Mouse (Mus musculus): ENCODE results near the gene Olfr259. TPM values are rescaled to one million over a fixed set of nuclear protein-coding genes. Genes with fewer than 3 reads are reported as not detected.

Gene Olfr259
- not detected in 2 replicates for polyA plus RNA-seq (2016; fragmentation: Nextera tagmentation; extraction: Ambion mirVana)

GRCm38 (mm10) chr2:87114467-87114866 lies at the start of gene Olfr259:
Gene Olfr259 (minus strand): TSS chr2:87114567.
- no peaks in the 10 kb centered on the region for H3K4me1 ChIP-seq
- H3K27me3 ChIP-seq (replicated peaks; ENCODE audit: low read depth, poor library complexity, severe bottlenecking) = no peaks in the 10 kb centered on the region
- H3K36me3 ChIP-seq (replicated peaks) = no peaks in the 10 kb centered on the region
- DNase-seq (ENCODE audit: low spot score) = no peak
- no peaks in the 10 kb centered on the region for H3K9me3 ChIP-seq
- H3K4me3 ChIP-seq = no peak within 1 kb of the TSS
- no peak within 1 kb of the TSS for H3K27ac ChIP-seq (replicated peaks)

DNA sequence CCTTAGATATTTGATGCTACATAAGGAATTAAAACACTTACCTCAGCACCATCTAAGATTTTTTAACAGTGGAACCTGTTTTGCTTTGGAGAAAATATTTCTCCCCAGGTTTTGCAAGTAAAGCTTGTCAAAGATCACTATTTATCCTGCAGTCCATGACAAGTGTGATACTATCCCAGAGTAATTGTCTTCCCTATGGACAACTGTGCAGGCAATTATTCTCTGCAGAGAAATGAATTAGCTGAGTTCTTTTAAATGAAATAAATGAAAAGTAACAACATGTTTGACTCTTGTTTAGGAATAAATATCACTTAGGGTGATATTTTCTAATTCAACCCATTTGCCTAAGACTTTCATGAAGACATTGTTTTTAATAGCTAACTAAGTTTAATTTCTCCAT lies 38.2 kb upstream of the Olfr259 start, which contains the start of gene Olfr1111:
Gene Olfr1111 (minus strand): TSS at position 101 of the 400 bp plus-strand sequence.
- no peak within 1 kb of the TSS for H3K27ac ChIP-seq (replicated peaks)
- H3K4me1 ChIP-seq = no peaks in the 10 kb centered on the region
- no peak for DNase-seq (ENCODE audit: low spot score)
- no peaks in the 10 kb centered on the region for H3K27me3 ChIP-seq (replicated peaks; ENCODE audit: low read depth, poor library complexity, severe bottlenecking)
- no peaks in the 10 kb centered on the region for H3K9me3 ChIP-seq
- no peaks in the 10 kb centered on the region for H3K36me3 ChIP-seq (replicated peaks)
- H3K4me3 ChIP-seq = no peak within 1 kb of the TSS

DNA sequence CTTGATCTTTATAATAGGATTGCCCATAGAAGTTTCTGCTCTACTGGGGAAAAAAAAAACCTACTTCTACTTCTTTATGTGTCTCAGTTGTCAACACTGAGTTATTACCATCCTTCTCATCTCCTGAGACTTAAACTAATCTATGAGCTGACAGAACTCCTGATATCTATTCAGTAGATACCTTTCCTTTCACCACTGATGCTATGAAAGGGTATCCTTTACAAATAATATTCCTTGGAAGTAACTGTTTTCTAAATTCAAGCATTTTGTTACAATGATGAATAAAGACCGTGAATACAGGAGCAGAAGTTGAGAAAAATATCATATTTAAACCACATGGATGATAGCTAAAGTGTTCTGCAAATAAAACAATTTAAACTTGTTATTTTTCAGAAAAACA lies 25.8 kb upstream of the Olfr259 start, which contains the start of gene Olfr1110:
Gene Olfr1110 (minus strand): TSS at position 101 of the 400 bp plus-strand sequence.
- 89% methylated on average over 1 of the region's 1 CpGs for WGBS
- Histone ChIP-seq H3K9me3 (no peaks in the 10 kb centered on the region), H3K27ac (replicated peaks) (no peak within 1 kb of the TSS), H3K4me3 (no peak within 1 kb of the TSS), H3K27me3 (replicated peaks; ENCODE audit: low read depth, poor library complexity, severe bottlenecking) (no peaks in the 10 kb centered on the region), H3K4me1 (no peaks in the 10 kb centered on the region), H3K36me3 (replicated peaks) (no peaks in the 10 kb centered on the region)
- no peak for DNase-seq (ENCODE audit: low spot score)

- Histone ChIP-seq H3K27me3 (replicated peaks; ENCODE audit: low read depth, poor library complexity, severe bottlenecking) (no peaks in the 10 kb centered on the region), H3K27ac (replicated peaks) (no peak within 1 kb of the TSS), H3K4me3 (no peak within 1 kb of the TSS), H3K36me3 (replicated peaks) (no peaks in the 10 kb centered on the region), H3K9me3 (no peaks in the 10 kb centered on the region), H3K4me1 (no peaks in the 10 kb centered on the region)
- WGBS = 73% methylated on average over 1 of the region's 1 CpGs
- no peak for DNase-seq (ENCODE audit: low spot score)
Measured at GRCm38 (mm10) chr2:87095908-87096307, 18.5 kb downstream of the Olfr259 start, which contains the start of gene Olfr1109. Gene Olfr1109 (minus strand): TSS chr2:87096008.

- Histone ChIP-seq H3K9me3 (no peaks in the 10 kb centered on the region), H3K36me3 (replicated peaks) (no peaks in the 10 kb centered on the region), H3K4me3 (no peak within 1 kb of the TSS), H3K4me1 (no peaks in the 10 kb centered on the region), H3K27ac (replicated peaks) (no peak within 1 kb of the TSS), H3K27me3 (replicated peaks; ENCODE audit: low read depth, poor library complexity, severe bottlenecking) (no peaks in the 10 kb centered on the region)
- no peak for DNase-seq (ENCODE audit: low spot score)
- WGBS = 85% methylated on average over 1 of the region's 1 CpGs
Measured at GRCm38 (mm10) chr2:87075717-87076116, 38.6 kb downstream of the Olfr259 start, which contains the start of gene Olfr1107. Gene Olfr1107 (minus strand): TSS chr2:87075817.

Other genes starting within 250 kb of the Olfr259 start
- not detected in 2 replicates for gene Gm13723, start 239.8 kb downstream of the Olfr259 start, polyA plus RNA-seq (2016; fragmentation: Nextera tagmentation; extraction: Ambion mirVana)
- not detected in 2 replicates for gene Olfr1097, start 222.4 kb downstream of the Olfr259 start, polyA plus RNA-seq (2016; fragmentation: Nextera tagmentation; extraction: Ambion mirVana)
- not detected in 2 replicates for gene Olfr1098, start 190.0 kb downstream of the Olfr259 start, polyA plus RNA-seq (2016; fragmentation: Nextera tagmentation; extraction: Ambion mirVana)
- not detected in 2 replicates for gene Olfr1099, start 153.9 kb downstream of the Olfr259 start, polyA plus RNA-seq (2016; fragmentation: Nextera tagmentation; extraction: Ambion mirVana)
- gene Olfr1100, start 134.6 kb downstream of the Olfr259 start, polyA plus RNA-seq (2016; fragmentation: Nextera tagmentation; extraction: Ambion mirVana) = not detected in 2 replicates
- not detected in 2 replicates for gene Olfr1101, start 123.3 kb downstream of the Olfr259 start, polyA plus RNA-seq (2016; fragmentation: Nextera tagmentation; extraction: Ambion mirVana)
- not detected in 2 replicates for gene Olfr1102, start 116.2 kb downstream of the Olfr259 start, polyA plus RNA-seq (2016; fragmentation: Nextera tagmentation; extraction: Ambion mirVana)
- not detected in 2 replicates for gene Olfr1104, start 87.5 kb downstream of the Olfr259 start, polyA plus RNA-seq (2016; fragmentation: Nextera tagmentation; extraction: Ambion mirVana)
- gene Olfr1105, start 78.0 kb downstream of the Olfr259 start, polyA plus RNA-seq (2016; fragmentation: Nextera tagmentation; extraction: Ambion mirVana) = not detected in 2 replicates
- gene Olfr1106, start 62.3 kb downstream of the Olfr259 start, polyA plus RNA-seq (2016; fragmentation: Nextera tagmentation; extraction: Ambion mirVana) = not detected in 2 replicates
- not detected in 2 replicates for gene Olfr1107, start 38.8 kb downstream of the Olfr259 start, polyA plus RNA-seq (2016; fragmentation: Nextera tagmentation; extraction: Ambion mirVana)
- not detected in 2 replicates for gene Olfr1109, start 18.6 kb downstream of the Olfr259 start, polyA plus RNA-seq (2016; fragmentation: Nextera tagmentation; extraction: Ambion mirVana)
- gene Olfr1110, start 25.7 kb upstream of the Olfr259 start, polyA plus RNA-seq (2016; fragmentation: Nextera tagmentation; extraction: Ambion mirVana) = not detected in 2 replicates
- not detected in 2 replicates for gene Olfr1111, start 38.1 kb upstream of the Olfr259 start, polyA plus RNA-seq (2016; fragmentation: Nextera tagmentation; extraction: Ambion mirVana)
- not detected in 2 replicates for gene Olfr1112, start 73.2 kb upstream of the Olfr259 start, polyA plus RNA-seq (2016; fragmentation: Nextera tagmentation; extraction: Ambion mirVana)
- gene Olfr1113, start 94.4 kb upstream of the Olfr259 start, polyA plus RNA-seq (2016; fragmentation: Nextera tagmentation; extraction: Ambion mirVana) = not detected in 2 replicates
- gene Olfr1115, start 133.4 kb upstream of the Olfr259 start, polyA plus RNA-seq (2016; fragmentation: Nextera tagmentation; extraction: Ambion mirVana) = not detected in 2 replicates
- not detected in 2 replicates for gene Olfr1116, start 153.0 kb upstream of the Olfr259 start, polyA plus RNA-seq (2016; fragmentation: Nextera tagmentation; extraction: Ambion mirVana)
- gene Olfr1118, start 193.0 kb upstream of the Olfr259 start, polyA plus RNA-seq (2016; fragmentation: Nextera tagmentation; extraction: Ambion mirVana) = not detected in 2 replicates
- not detected in 2 replicates for gene Olfr1120, start 240.2 kb upstream of the Olfr259 start, polyA plus RNA-seq (2016; fragmentation: Nextera tagmentation; extraction: Ambion mirVana)